Mouse (Mus musculus): ENCODE measurements around the gene Prnp. TPM values are rescaled to one million over a fixed set of nuclear protein-coding genes. Genes with fewer than 3 reads are reported as not detected.

Prnp gene
- polyA plus RNA-seq (2015; fragmentation: Nextera tagmentation; extraction: Ambion mirVana) = 43.2 and 49.6 TPM in 2 replicates

- Histone ChIP-seq H3K36me3 (ENCODE audit: insufficient read depth, low read length) (no peaks in the 10 kb centered on the region), H3K4me3 (ENCODE audit: low read length) (peak within 1 kb of the TSS; percentile 73), H3K27ac (ENCODE audit: low read length) (peak within 1 kb of the TSS; percentile 80), H3K27me3 (ENCODE audit: insufficient read depth, low read length) (no peaks in the 10 kb centered on the region), H3K9ac (replicated peaks; ENCODE audit: low read length) (peak within 1 kb of the TSS; percentile 80), H3K4me2 (replicated peaks; ENCODE audit: low read depth, low read length) (peak within 1 kb of the TSS; percentile 81), H3K9me3 (ENCODE audit: low read length) (no peaks in the 10 kb centered on the region), H3K4me1 (ENCODE audit: insufficient read depth, low read length) (peaks cover 31% of the 10 kb centered on the region)
- ATAC-seq (ENCODE audit: low FRiP score, low TSS enrichment) = peak; percentile 91
- WGBS = 5% methylated on average over 52 of the region's 52 CpGs
Observed at GRCm38 (mm10) chr2:131909683-131910572, at the start of gene Prnp, which contains the start of gene Prn. TSS of gene Prnp (plus strand) at chr2:131909928. TSS of gene Prn (plus strand) at chr2:131909957.

GRCm38 (mm10) chr2:131862617-131863275, 47.0 kb upstream of the Prnp start:
- no peak overlapping the region for H3K27ac ChIP-seq (ENCODE audit: low read length)
- no peak overlapping the region for H3K4me2 ChIP-seq (replicated peaks; ENCODE audit: low read depth, low read length)
- H3K36me3 ChIP-seq (ENCODE audit: insufficient read depth, low read length) = no peaks in the 10 kb centered on the region
- H3K27me3 ChIP-seq (ENCODE audit: insufficient read depth, low read length) = no peaks in the 10 kb centered on the region
- ATAC-seq (ENCODE audit: low FRiP score, low TSS enrichment) = no peak
- no peak overlapping the region for H3K9ac ChIP-seq (replicated peaks; ENCODE audit: low read length)
- H3K4me1 ChIP-seq (ENCODE audit: insufficient read depth, low read length) = no peaks in the 10 kb centered on the region
- no peaks in the 10 kb centered on the region for H3K9me3 ChIP-seq (ENCODE audit: low read length)
- 63% methylated on average over 3 of the region's 3 CpGs for WGBS
- H3K4me3 ChIP-seq (ENCODE audit: low read length) = no peak overlapping the region

- Histone ChIP-seq H3K36me3 (ENCODE audit: insufficient read depth, low read length) (no peaks in the 10 kb centered on the region), H3K4me2 (replicated peaks; ENCODE audit: low read depth, low read length) (no peak overlapping the region), H3K27me3 (ENCODE audit: insufficient read depth, low read length) (no peaks in the 10 kb centered on the region), H3K9me3 (ENCODE audit: low read length) (no peaks in the 10 kb centered on the region), H3K27ac (ENCODE audit: low read length) (no peak overlapping the region), H3K4me1 (ENCODE audit: insufficient read depth, low read length) (no peaks in the 10 kb centered on the region), H3K9ac (replicated peaks; ENCODE audit: low read length) (no peak overlapping the region), H3K4me3 (ENCODE audit: low read length) (no peak overlapping the region)
- WGBS = 80% methylated on average over 3 of the region's 3 CpGs
- ATAC-seq (ENCODE audit: low FRiP score, low TSS enrichment) = no peak
Observed at GRCm38 (mm10) chr2:131863472-131863871, 46.3 kb upstream of the Prnp start.

- no peaks in the 10 kb centered on the region for H3K36me3 ChIP-seq (ENCODE audit: insufficient read depth, low read length)
- H3K4me2 ChIP-seq (replicated peaks; ENCODE audit: low read depth, low read length) = no peak overlapping the region
- no peaks in the 10 kb centered on the region for H3K9me3 ChIP-seq (ENCODE audit: low read length)
- H3K9ac ChIP-seq (replicated peaks; ENCODE audit: low read length) = no peak overlapping the region
- no peak overlapping the region for H3K27ac ChIP-seq (ENCODE audit: low read length)
- no peak for ATAC-seq (ENCODE audit: low FRiP score, low TSS enrichment)
- no peaks in the 10 kb centered on the region for H3K27me3 ChIP-seq (ENCODE audit: insufficient read depth, low read length)
- no peak overlapping the region for H3K4me3 ChIP-seq (ENCODE audit: low read length)
- H3K4me1 ChIP-seq (ENCODE audit: insufficient read depth, low read length) = no peaks in the 10 kb centered on the region
- WGBS = 75% methylated on average over 2 of the region's 2 CpGs
Observed at GRCm38 (mm10) chr2:131864262-131864796, 45.4 kb upstream of the Prnp start.

- Histone ChIP-seq H3K4me2 (replicated peaks; ENCODE audit: low read depth, low read length) (no peak overlapping the region), H3K4me3 (ENCODE audit: low read length) (no peak overlapping the region), H3K27ac (ENCODE audit: low read length) (no peak overlapping the region), H3K9ac (replicated peaks; ENCODE audit: low read length) (no peak overlapping the region), H3K27me3 (ENCODE audit: insufficient read depth, low read length) (no peaks in the 10 kb centered on the region), H3K9me3 (ENCODE audit: low read length) (no peaks in the 10 kb centered on the region; the same call in 1 of the 2 replicates), H3K4me1 (ENCODE audit: insufficient read depth, low read length) (no peaks in the 10 kb centered on the region), H3K36me3 (ENCODE audit: insufficient read depth, low read length) (no peaks in the 10 kb centered on the region)
- ATAC-seq (ENCODE audit: low FRiP score, low TSS enrichment) = no peak
Observed at GRCm38 (mm10) chr2:131866676-131867075, 43.1 kb upstream of the Prnp start.

- Histone ChIP-seq H3K4me2 (replicated peaks; ENCODE audit: low read depth, low read length) (no peak overlapping the region), H3K4me3 (ENCODE audit: low read length) (no peak overlapping the region), H3K27ac (ENCODE audit: low read length) (no peak overlapping the region), H3K27me3 (ENCODE audit: insufficient read depth, low read length) (no peaks in the 10 kb centered on the region), H3K9me3 (ENCODE audit: low read length) (peaks cover 3% of the 10 kb centered on the region), H3K36me3 (ENCODE audit: insufficient read depth, low read length) (no peaks in the 10 kb centered on the region), H3K9ac (replicated peaks; ENCODE audit: low read length) (no peak overlapping the region), H3K4me1 (ENCODE audit: insufficient read depth, low read length) (no peaks in the 10 kb centered on the region)
- no peak for ATAC-seq (ENCODE audit: low FRiP score, low TSS enrichment)
- 86% methylated on average over 5 of the region's 5 CpGs for WGBS
Observed at GRCm38 (mm10) chr2:131868983-131869382, 40.7 kb upstream of the Prnp start.

- H3K4me2 ChIP-seq (replicated peaks; ENCODE audit: low read depth, low read length) = no peak overlapping the region
- no peak overlapping the region for H3K9ac ChIP-seq (replicated peaks; ENCODE audit: low read length)
- H3K36me3 ChIP-seq (ENCODE audit: insufficient read depth, low read length) = no peaks in the 10 kb centered on the region
- H3K4me1 ChIP-seq (ENCODE audit: insufficient read depth, low read length) = no peaks in the 10 kb centered on the region
- peaks cover 3% of the 10 kb centered on the region for H3K9me3 ChIP-seq (ENCODE audit: low read length)
- ATAC-seq (ENCODE audit: low FRiP score, low TSS enrichment) = no peak
- WGBS = 66% methylated on average over 1 of the region's 1 CpGs
- H3K27ac ChIP-seq (ENCODE audit: low read length) = no peak overlapping the region
- no peak overlapping the region for H3K4me3 ChIP-seq (ENCODE audit: low read length)
- H3K27me3 ChIP-seq (ENCODE audit: insufficient read depth, low read length) = no peaks in the 10 kb centered on the region
Observed at GRCm38 (mm10) chr2:131873376-131873775, 36.4 kb upstream of the Prnp start.

- no peak for ATAC-seq (ENCODE audit: low FRiP score, low TSS enrichment)
- no peak overlapping the region for H3K27ac ChIP-seq (ENCODE audit: low read length)
- peaks cover 3% of the 10 kb centered on the region for H3K9me3 ChIP-seq (ENCODE audit: low read length)
- no peak overlapping the region for H3K9ac ChIP-seq (replicated peaks; ENCODE audit: low read length)
- no peaks in the 10 kb centered on the region for H3K27me3 ChIP-seq (ENCODE audit: insufficient read depth, low read length)
- no peak overlapping the region for H3K4me3 ChIP-seq (ENCODE audit: low read length)
- 88% methylated on average over 7 of the region's 7 CpGs for WGBS
- no peak overlapping the region for H3K4me2 ChIP-seq (replicated peaks; ENCODE audit: low read depth, low read length)
- H3K4me1 ChIP-seq (ENCODE audit: insufficient read depth, low read length) = no peaks in the 10 kb centered on the region
- no peaks in the 10 kb centered on the region for H3K36me3 ChIP-seq (ENCODE audit: insufficient read depth, low read length)
Observed at GRCm38 (mm10) chr2:131876551-131877265, 33.0 kb upstream of the Prnp start.

- WGBS = 71% methylated on average over 4 of the region's 4 CpGs
- H3K9me3 ChIP-seq (ENCODE audit: low read length) = no peaks in the 10 kb centered on the region
- no peak overlapping the region for H3K27ac ChIP-seq (ENCODE audit: low read length)
Observed at GRCm38 (mm10) chr2:131881766-131882165, 28.0 kb upstream of the Prnp start.

More at GRCm38 (mm10) chr2:131881766-131882165, 28.0 kb upstream of the Prnp start:
- Histone ChIP-seq H3K27me3 (ENCODE audit: insufficient read depth, low read length) (no peaks in the 10 kb centered on the region), H3K4me1 (ENCODE audit: insufficient read depth, low read length) (no peaks in the 10 kb centered on the region), H3K9ac (replicated peaks; ENCODE audit: low read length) (no peak overlapping the region), H3K36me3 (ENCODE audit: insufficient read depth, low read length) (no peaks in the 10 kb centered on the region), H3K4me3 (ENCODE audit: low read length) (no peak overlapping the region), H3K4me2 (replicated peaks; ENCODE audit: low read depth, low read length) (no peak overlapping the region)
- no peak for ATAC-seq (ENCODE audit: low FRiP score, low TSS enrichment)
